In genomic region chr10:58652045-58652417, GRCm38 (mm10) we compare ENCODE assay signal across 8 mouse cellular contexts. TPM values are rescaled to one million over a fixed set of nuclear protein-coding genes. Genes with fewer than 3 reads are reported as not detected.
DNase-seq lines count a peak whose midpoint lies in the region; ATAC-seq lines count a peak whose summit lies in the region.

No protein-coding gene starts in this region.

- H3K9me3 ChIP-seq in kidney, embryonic 16.5 days (ENCODE audit: low read length), result 0 out of 2 replicates have a peak, but pooled peaks cover 3% of the 10 kb centered on the region
- H3K9me3 ChIP-seq in embryonic facial prominence, embryonic 14.5 days (ENCODE audit: control insufficient read depth, low read length), result no peaks in the 10 kb centered on the region
- no peaks in the 10 kb centered on the region for H3K9me3 ChIP-seq in hindbrain, embryonic 14.5 days (ENCODE audit: control insufficient read depth, low read length)
- no peaks in the 10 kb centered on the region for H3K9me3 ChIP-seq in neural tube, embryonic 13.5 days

- H3K4me1 ChIP-seq in kidney, embryonic 16.5 days (ENCODE audit: insufficient read depth, low read length), result peaks cover 21% of the 10 kb centered on the region
- peaks cover 16% of the 10 kb centered on the region for H3K4me1 ChIP-seq in embryonic facial prominence, embryonic 14.5 days (ENCODE audit: control insufficient read depth, insufficient read depth, low read length)
- H3K4me1 ChIP-seq in hindbrain, embryonic 14.5 days (replicated peaks; ENCODE audit: control insufficient read depth, insufficient read depth, low read length), result peaks cover 12% of the 10 kb centered on the region; the same call in 1 of the 2 replicates
- peaks cover 27% of the 10 kb centered on the region for H3K4me1 ChIP-seq in neural tube, embryonic 13.5 days (replicated peaks)

- DNase-seq in kidney, adult 18-20 months, result no peak
- peak; percentile 89 for DNase-seq in embryonic facial prominence, embryonic 14.5 days (ENCODE audit: low spot score)
- no peak for DNase-seq in hindbrain, embryonic 14.5 days (ENCODE audit: low spot score)
- no peak for DNase-seq in right cerebral cortex, postnatal 10 days (ENCODE audit: low spot score in 2 of 2)
- DNase-seq in right cerebral cortex, postnatal 4 days, result no peak

- 1% methylated on average over 9 of the region's 9 CpGs for WGBS in kidney, embryonic 16.5 days
- 3% methylated on average over 9 of the region's 9 CpGs for WGBS in embryonic facial prominence, embryonic 14.5 days
- WGBS in hindbrain, embryonic 14.5 days, result 5% methylated on average over 9 of the region's 9 CpGs
- 2% methylated on average over 9 of the region's 9 CpGs for WGBS in neural tube, embryonic 13.5 days

- 0 out of 2 replicates have a peak overlapping the region, but pooled peaks have one; percentile 53 for H3K27ac ChIP-seq in kidney, embryonic 16.5 days (ENCODE audit: low read length)
- H3K27ac ChIP-seq in embryonic facial prominence, embryonic 14.5 days (replicated peaks; ENCODE audit: low read depth, low read length), result no peak overlapping the region
- no peak overlapping the region for H3K27ac ChIP-seq in hindbrain, embryonic 14.5 days
- no peak overlapping the region for H3K27ac ChIP-seq in neural tube, embryonic 13.5 days (replicated peaks)

- no peaks in the 10 kb centered on the region for H3K36me3 ChIP-seq in kidney, embryonic 16.5 days (ENCODE audit: insufficient read depth, low read length)
- no peaks in the 10 kb centered on the region for H3K36me3 ChIP-seq in embryonic facial prominence, embryonic 14.5 days (ENCODE audit: control insufficient read depth, insufficient read depth, low read length)
- H3K36me3 ChIP-seq in hindbrain, embryonic 14.5 days (replicated peaks; ENCODE audit: control insufficient read depth, insufficient read depth), result no peaks in the 10 kb centered on the region
- no peaks in the 10 kb centered on the region for H3K36me3 ChIP-seq in neural tube, embryonic 13.5 days

- H3K9ac ChIP-seq in kidney, embryonic 16.5 days (replicated peaks; ENCODE audit: low read length), result peak overlapping the region; percentile 48; the same call in 1 of the 2 replicates
- no peak overlapping the region for H3K9ac ChIP-seq in embryonic facial prominence, embryonic 14.5 days (ENCODE audit: low read depth, low read length)
- H3K9ac ChIP-seq in hindbrain, embryonic 14.5 days, result no peak overlapping the region
- peak overlapping the region; percentile 31; the same call in 1 of the 2 replicates for H3K9ac ChIP-seq in neural tube, embryonic 13.5 days

- no peaks in the 10 kb centered on the region for H3K27me3 ChIP-seq in kidney, embryonic 16.5 days (ENCODE audit: insufficient read depth, low read length)
- H3K27me3 ChIP-seq in embryonic facial prominence, embryonic 14.5 days (replicated peaks; ENCODE audit: control insufficient read depth, insufficient read depth, low read length), result no peaks in the 10 kb centered on the region
- H3K27me3 ChIP-seq in hindbrain, embryonic 14.5 days (ENCODE audit: control insufficient read depth, insufficient read depth, low read length), result no peaks in the 10 kb centered on the region
- H3K27me3 ChIP-seq in neural tube, embryonic 13.5 days, result peaks cover 7% of the 10 kb centered on the region; the same call in 1 of the 2 replicates

- 0 out of 2 replicates have a peak overlapping the region, but pooled peaks have one; percentile 8 for H3K4me3 ChIP-seq in kidney, embryonic 16.5 days (ENCODE audit: low read length)
- H3K4me3 ChIP-seq in embryonic facial prominence, embryonic 14.5 days (ENCODE audit: low read depth, low read length), result 0 out of 2 replicates have a peak overlapping the region, but pooled peaks have one; percentile 6
- H3K4me3 ChIP-seq in hindbrain, embryonic 14.5 days (replicated peaks; ENCODE audit: low read length), result no peak overlapping the region
- no peak overlapping the region for H3K4me3 ChIP-seq in neural tube, embryonic 13.5 days

- ATAC-seq in kidney, embryonic 16.5 days (ENCODE audit: low FRiP score, low TSS enrichment), result peak; percentile 13; the same call in 1 of the 2 replicates
- peak; percentile 86 for ATAC-seq in embryonic facial prominence, embryonic 14.5 days (ENCODE audit: low read depth)
- ATAC-seq in hindbrain, embryonic 14.5 days (ENCODE audit: low FRiP score), result peak; percentile 43
- ATAC-seq in neural tube, embryonic 13.5 days (ENCODE audit: low read depth), result no peak
- no peak for ATAC-seq in inflammation-experienced regulatory T-cells, adult 6 months

- H3K4me2 ChIP-seq in kidney, embryonic 16.5 days (replicated peaks; ENCODE audit: low read depth, low read length), result peak overlapping the region; percentile 45
- H3K4me2 ChIP-seq in embryonic facial prominence, embryonic 14.5 days (ENCODE audit: low read depth, low read length), result peak overlapping the region; percentile 22
- H3K4me2 ChIP-seq in hindbrain, embryonic 14.5 days (replicated peaks), result peak overlapping the region; percentile 34
- peak overlapping the region; percentile 43 for H3K4me2 ChIP-seq in neural tube, embryonic 13.5 days

RNA-seq across cellular contexts. Expression of gene Edar, which starts 23.4 kb away (rescaled TPM):
- 0.40 and 0.45 TPM in 2 replicates for polyA plus RNA-seq in kidney, embryonic 16.5 days (2015; fragmentation: Nextera tagmentation; extraction: Ambion mirVana)
- 1.4 and 2.6 TPM in 2 replicates for polyA plus RNA-seq in embryonic facial prominence, embryonic 14.5 days (2014; fragmentation: Nextera tagmentation; extraction: Ambion mirVana)
- polyA plus RNA-seq in hindbrain, embryonic 14.5 days (2014; fragmentation: Nextera tagmentation; extraction: Ambion mirVana), result 0.24 and 0.25 TPM in 2 replicates
- polyA plus RNA-seq in neural tube, embryonic 13.5 days (2015; fragmentation: Nextera tagmentation; extraction: Ambion mirVana), result 0.06 TPM in 1 of 2 replicates, not detected in the other
- not detected for polyA plus RNA-seq in inflammation-experienced regulatory T-cells, adult 6 months (2017; shearing (Covaris generic))

Comparison
In these comparisons a context has a peak if more than half of its experiments do, and no peak if none do; other contexts are left out.
1. ATAC-seq: peak in kidney, embryonic 16.5 days (single experiment), embryonic facial prominence, embryonic 14.5 days (single experiment) and hindbrain, embryonic 14.5 days (single experiment); none in neural tube, embryonic 13.5 days (single experiment) and inflammation-experienced regulatory T-cells, adult 6 months (single experiment).
2. H3K4me3 ChIP-seq: peak in kidney, embryonic 16.5 days (single experiment) and embryonic facial prominence, embryonic 14.5 days (single experiment); none in hindbrain, embryonic 14.5 days (single experiment) and neural tube, embryonic 13.5 days (single experiment).
3. H3K9ac ChIP-seq: peak in kidney, embryonic 16.5 days (single experiment) and neural tube, embryonic 13.5 days (single experiment); none in embryonic facial prominence, embryonic 14.5 days (single experiment) and hindbrain, embryonic 14.5 days (single experiment).
4. Peak in every context shown above with its lines, with median percentiles within 50 percentile points of each other: H3K4me2 ChIP-seq.